Mouse (Mus musculus): Measurements from ENCODE around the gene Adamts14. TPM values are rescaled to one million over a fixed set of nuclear protein-coding genes. Genes with fewer than 3 reads are reported as not detected.

Gene Adamts14
- polyA plus RNA-seq, 1 experiment from 2014 or later, result 0.07 TPM

DNA sequence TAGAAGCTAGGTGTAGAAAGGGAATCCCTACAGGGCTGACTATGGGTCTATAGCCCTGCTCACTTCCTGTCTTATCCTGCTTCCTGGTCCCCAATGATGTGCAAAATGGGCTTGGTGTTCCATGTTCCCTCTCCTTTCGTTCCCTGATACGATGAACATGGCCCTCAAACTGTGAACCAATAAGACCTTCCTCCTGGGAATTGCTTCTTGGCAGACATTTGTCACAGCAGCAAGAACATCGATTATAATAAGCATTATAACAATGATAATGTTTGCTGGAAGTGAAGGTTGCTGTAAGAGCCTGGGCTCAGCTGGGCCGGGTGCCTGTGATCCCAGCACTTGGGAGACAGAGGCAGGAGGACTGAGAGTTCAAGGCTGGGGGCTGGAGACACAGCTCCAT is 11.1 kb upstream of the Adamts14 start:
- no peak overlapping the region for H3K9ac ChIP-seq (replicated peaks; ENCODE audit: low read depth, low read length)
- H3K4me1 ChIP-seq (ENCODE audit: control insufficient read depth, insufficient read depth, low read length), result no peaks in the 10 kb centered on the region
- 90% methylated on average over 4 of the region's 4 CpGs for WGBS
- no peaks in the 10 kb centered on the region for H3K9me3 ChIP-seq (ENCODE audit: control insufficient read depth, low read length)
- no peaks in the 10 kb centered on the region for H3K27me3 ChIP-seq (ENCODE audit: control insufficient read depth, insufficient read depth, low read length)
- H3K36me3 ChIP-seq (ENCODE audit: control insufficient read depth, insufficient read depth, low read length), result no peaks in the 10 kb centered on the region
- H3K4me2 ChIP-seq (ENCODE audit: low read depth, low read length), result no peak overlapping the region
- H3K4me3 ChIP-seq (ENCODE audit: low read depth, low read length), result no peak overlapping the region
- H3K27ac ChIP-seq (ENCODE audit: low read depth, low read length), result no peak overlapping the region
- ATAC-seq (ENCODE audit: low read depth), result no peak

GRCm38 (mm10) chr10:61281115-61281514 is 7.9 kb upstream of the Adamts14 start:
- Histone ChIP-seq H3K27me3 (ENCODE audit: control insufficient read depth, insufficient read depth, low read length) (no peaks in the 10 kb centered on the region), H3K36me3 (ENCODE audit: control insufficient read depth, insufficient read depth, low read length) (no peaks in the 10 kb centered on the region), H3K9ac (replicated peaks; ENCODE audit: low read depth, low read length) (no peak overlapping the region), H3K4me3 (ENCODE audit: low read depth, low read length) (no peak overlapping the region), H3K4me2 (ENCODE audit: low read depth, low read length) (no peak overlapping the region), H3K9me3 (ENCODE audit: control insufficient read depth, low read length) (no peaks in the 10 kb centered on the region), H3K4me1 (ENCODE audit: control insufficient read depth, insufficient read depth, low read length) (no peaks in the 10 kb centered on the region), H3K27ac (ENCODE audit: low read depth, low read length) (no peak overlapping the region)
- 88% methylated on average over 5 of the region's 5 CpGs for WGBS
- ATAC-seq (ENCODE audit: low read depth), result no peak

DNA sequence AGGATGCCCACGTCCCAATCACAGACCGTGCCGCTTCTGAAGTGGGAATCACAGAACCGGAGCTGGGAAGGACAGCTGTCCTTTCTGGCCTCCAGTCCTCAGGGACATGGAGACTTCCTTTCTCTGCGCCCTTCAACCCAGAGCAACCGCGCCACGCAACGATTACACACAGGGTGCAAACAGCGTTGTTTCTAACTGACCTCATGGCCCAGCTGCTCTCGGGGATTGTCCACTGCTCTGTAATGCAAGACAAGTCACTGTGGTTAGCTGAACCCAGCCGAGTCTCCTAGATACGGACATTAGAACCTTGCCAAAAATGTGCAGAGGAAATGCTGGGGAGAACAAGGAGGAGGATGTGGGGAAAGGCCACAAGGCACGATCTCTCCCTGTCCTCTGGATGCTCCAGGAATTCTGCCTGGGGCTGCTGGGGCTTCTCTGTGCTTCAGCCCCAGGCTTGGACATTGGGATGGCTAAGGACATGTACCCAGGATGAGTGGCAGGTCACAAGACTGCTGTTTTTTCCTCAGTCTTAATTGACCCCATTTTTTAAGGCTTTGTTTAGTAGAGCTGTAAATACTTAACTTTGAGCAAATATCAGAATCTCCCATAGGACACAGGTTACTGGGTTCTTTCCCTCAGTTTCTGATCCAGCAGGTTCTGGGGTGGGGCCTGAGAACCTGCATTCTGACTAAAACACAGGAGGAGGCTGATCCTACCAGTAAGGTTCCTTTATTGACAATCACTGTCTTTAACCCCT is 4.9 kb upstream of the Adamts14 start:
- ATAC-seq (ENCODE audit: low read depth), result no peak
- Histone ChIP-seq H3K4me1 (ENCODE audit: control insufficient read depth, insufficient read depth, low read length) (0 out of 2 replicates have a peak, but pooled peaks cover 2% of the 10 kb centered on the region), H3K27me3 (ENCODE audit: control insufficient read depth, insufficient read depth, low read length) (0 out of 2 replicates have a peak, but pooled peaks cover 3% of the 10 kb centered on the region), H3K4me3 (ENCODE audit: low read depth, low read length) (no peak overlapping the region), H3K9ac (replicated peaks; ENCODE audit: low read depth, low read length) (no peak overlapping the region), H3K4me2 (ENCODE audit: low read depth, low read length) (no peak overlapping the region), H3K27ac (ENCODE audit: low read depth, low read length) (no peak overlapping the region), H3K36me3 (ENCODE audit: control insufficient read depth, insufficient read depth, low read length) (no peaks in the 10 kb centered on the region), H3K9me3 (ENCODE audit: control insufficient read depth, low read length) (no peaks in the 10 kb centered on the region)
- WGBS, result 68% methylated on average over 14 of the region's 14 CpGs

DNA sequence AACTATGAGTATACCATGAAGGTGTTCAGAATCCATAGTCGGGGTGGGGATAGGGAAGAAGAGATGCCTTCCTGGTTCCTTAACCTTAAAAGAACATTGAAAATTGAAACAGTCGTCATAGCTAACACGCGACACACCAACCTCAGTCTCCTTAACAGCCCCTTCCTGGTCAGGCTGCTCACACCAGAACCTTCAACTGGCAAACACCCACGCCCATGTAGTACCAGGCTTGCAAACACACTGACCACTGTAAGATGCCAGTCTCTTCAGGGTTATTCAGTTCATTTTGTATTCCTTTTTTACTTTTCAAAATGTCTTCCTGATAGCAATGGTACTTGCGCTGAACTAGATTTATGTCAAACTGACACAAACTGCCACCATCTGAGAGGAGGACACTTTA is 3.8 kb upstream of the Adamts14 start:
- no peak overlapping the region for H3K9ac ChIP-seq (replicated peaks; ENCODE audit: low read depth, low read length)
- no peak overlapping the region for H3K4me3 ChIP-seq (ENCODE audit: low read depth, low read length)
- 0 out of 2 replicates have a peak, but pooled peaks cover 4% of the 10 kb centered on the region for H3K4me1 ChIP-seq (ENCODE audit: control insufficient read depth, insufficient read depth, low read length)
- H3K9me3 ChIP-seq (ENCODE audit: control insufficient read depth, low read length), result no peaks in the 10 kb centered on the region
- no peak overlapping the region for H3K27ac ChIP-seq (ENCODE audit: low read depth, low read length)
- ATAC-seq (ENCODE audit: low read depth), result no peak
- peaks cover 7% of the 10 kb centered on the region; the same call in 1 of the 2 replicates for H3K27me3 ChIP-seq (ENCODE audit: control insufficient read depth, insufficient read depth, low read length)
- WGBS, result 92% methylated on average over 6 of the region's 6 CpGs
- H3K36me3 ChIP-seq (ENCODE audit: control insufficient read depth, insufficient read depth, low read length), result no peaks in the 10 kb centered on the region
- H3K4me2 ChIP-seq (ENCODE audit: low read depth, low read length), result no peak overlapping the region

DNA sequence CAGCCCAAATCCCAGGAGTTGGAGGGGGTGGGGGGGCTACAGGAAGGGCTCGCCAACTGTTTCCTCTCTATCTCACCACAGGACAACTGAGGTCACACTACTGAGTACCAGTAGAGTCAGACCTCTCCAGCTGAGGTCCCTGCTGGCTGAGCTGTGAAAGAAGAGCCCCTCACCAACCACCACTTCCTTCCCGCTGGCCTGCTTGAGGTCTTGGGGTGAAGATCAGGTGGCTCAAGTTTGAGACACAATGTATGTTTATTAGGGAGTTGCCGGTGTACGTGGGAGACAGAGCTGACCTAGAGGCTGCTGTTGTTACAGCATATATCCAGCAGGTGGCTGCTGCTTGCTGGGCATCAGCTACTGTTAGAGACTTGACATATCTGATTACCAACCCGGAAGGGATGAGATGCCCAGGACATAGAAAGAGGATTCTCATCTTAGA is 2.5 kb upstream of the Adamts14 start:
- Histone ChIP-seq H3K4me2 (ENCODE audit: low read depth, low read length) (no peak overlapping the region), H3K36me3 (ENCODE audit: control insufficient read depth, insufficient read depth, low read length) (no peaks in the 10 kb centered on the region), H3K27me3 (ENCODE audit: control insufficient read depth, insufficient read depth, low read length) (peaks cover 11% of the 10 kb centered on the region; the same call in 1 of the 2 replicates), H3K27ac (ENCODE audit: low read depth, low read length) (no peak overlapping the region), H3K9me3 (ENCODE audit: control insufficient read depth, low read length) (no peaks in the 10 kb centered on the region), H3K9ac (replicated peaks; ENCODE audit: low read depth, low read length) (no peak overlapping the region), H3K4me3 (ENCODE audit: low read depth, low read length) (no peak overlapping the region), H3K4me1 (ENCODE audit: control insufficient read depth, insufficient read depth, low read length) (0 out of 2 replicates have a peak, but pooled peaks cover 4% of the 10 kb centered on the region)
- peak; percentile 53 for ATAC-seq (ENCODE audit: low read depth)
- WGBS, result 6% methylated on average over 5 of the region's 5 CpGs

- Histone ChIP-seq H3K4me3 (ENCODE audit: low read depth, low read length) (no peak overlapping the region), H3K9me3 (ENCODE audit: control insufficient read depth, low read length) (no peaks in the 10 kb centered on the region), H3K27ac (ENCODE audit: low read depth, low read length) (no peak overlapping the region), H3K4me2 (ENCODE audit: low read depth, low read length) (no peak overlapping the region), H3K27me3 (ENCODE audit: control insufficient read depth, insufficient read depth, low read length) (peaks cover 11% of the 10 kb centered on the region; the same call in 1 of the 2 replicates), H3K36me3 (ENCODE audit: control insufficient read depth, insufficient read depth, low read length) (no peaks in the 10 kb centered on the region), H3K4me1 (ENCODE audit: control insufficient read depth, insufficient read depth, low read length) (0 out of 2 replicates have a peak, but pooled peaks cover 4% of the 10 kb centered on the region), H3K9ac (replicated peaks; ENCODE audit: low read depth, low read length) (no peak overlapping the region)
- no peak for ATAC-seq (ENCODE audit: low read depth)
- WGBS, result 76% methylated on average over 2 of the region's 2 CpGs
Measured at GRCm38 (mm10) chr10:61274532-61274931, 1.3 kb upstream of the Adamts14 start.

- Histone ChIP-seq H3K9ac (replicated peaks; ENCODE audit: low read depth, low read length) (peak overlapping the region; percentile 50; the same call in 1 of the 2 replicates), H3K4me2 (ENCODE audit: low read depth, low read length) (peak overlapping the region; percentile 89; the same call in 1 of the 2 replicates), H3K4me1 (ENCODE audit: control insufficient read depth, insufficient read depth, low read length) (0 out of 2 replicates have a peak, but pooled peaks cover 4% of the 10 kb centered on the region), H3K27me3 (ENCODE audit: control insufficient read depth, insufficient read depth, low read length) (peaks cover 11% of the 10 kb centered on the region; the same call in 1 of the 2 replicates), H3K36me3 (ENCODE audit: control insufficient read depth, insufficient read depth, low read length) (no peaks in the 10 kb centered on the region), H3K4me3 (ENCODE audit: low read depth, low read length) (peak overlapping the region; percentile 47), H3K9me3 (ENCODE audit: control insufficient read depth, low read length) (no peaks in the 10 kb centered on the region), H3K27ac (ENCODE audit: low read depth, low read length) (no peak overlapping the region)
- ATAC-seq (ENCODE audit: low read depth), result peak; percentile 7; the same call in 1 of the 2 replicates
- 45% methylated on average over 7 of the region's 7 CpGs for WGBS
Measured at GRCm38 (mm10) chr10:61273844-61274215, 592 bp upstream of the Adamts14 start.

DNA sequence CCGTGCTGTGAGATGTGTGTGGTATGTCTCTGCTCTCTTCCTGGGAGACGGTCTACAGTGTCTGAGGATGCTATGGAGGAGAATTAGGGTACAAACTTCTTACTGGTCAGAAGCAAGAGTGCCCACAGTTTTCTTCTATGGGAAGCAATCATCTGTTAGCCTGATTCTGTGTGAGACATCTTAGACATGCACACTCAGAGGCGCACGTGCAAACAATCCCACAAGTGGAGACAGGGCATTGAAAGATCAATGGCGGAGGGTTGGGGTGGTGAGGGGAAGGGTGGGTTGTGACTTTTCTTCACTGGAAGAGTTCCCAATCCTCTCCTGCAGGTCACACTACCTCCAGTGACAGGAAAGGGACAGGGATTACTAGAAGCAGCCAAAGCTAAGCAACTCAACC is 607 bp downstream of the Adamts14 start:
- H3K36me3 ChIP-seq (ENCODE audit: control insufficient read depth, insufficient read depth, low read length), result no peaks in the 10 kb centered on the region
- no peaks in the 10 kb centered on the region for H3K9me3 ChIP-seq (ENCODE audit: control insufficient read depth, low read length)
- WGBS, result 47% methylated on average over 5 of the region's 5 CpGs
- H3K4me2 ChIP-seq (ENCODE audit: low read depth, low read length), result peak overlapping the region; percentile 89
- peak overlapping the region; percentile 50 for H3K9ac ChIP-seq (replicated peaks; ENCODE audit: low read depth, low read length)
- H3K27ac ChIP-seq (ENCODE audit: low read depth, low read length), result no peak overlapping the region
- peaks cover 11% of the 10 kb centered on the region; the same call in 1 of the 2 replicates for H3K27me3 ChIP-seq (ENCODE audit: control insufficient read depth, insufficient read depth, low read length)
- 0 out of 2 replicates have a peak, but pooled peaks cover 4% of the 10 kb centered on the region for H3K4me1 ChIP-seq (ENCODE audit: control insufficient read depth, insufficient read depth, low read length)
- H3K4me3 ChIP-seq (ENCODE audit: low read depth, low read length), result peak overlapping the region; percentile 47
- ATAC-seq (ENCODE audit: low read depth), result no peak

- no peak for ATAC-seq (ENCODE audit: low read depth)
- H3K9me3 ChIP-seq (ENCODE audit: control insufficient read depth, low read length), result no peaks in the 10 kb centered on the region
- WGBS, result 49% methylated on average over 8 of the region's 8 CpGs
- H3K27ac ChIP-seq (ENCODE audit: low read depth, low read length), result no peak overlapping the region
- H3K36me3 ChIP-seq (ENCODE audit: control insufficient read depth, insufficient read depth, low read length), result no peaks in the 10 kb centered on the region
- H3K4me3 ChIP-seq (ENCODE audit: low read depth, low read length), result no peak overlapping the region
- no peak overlapping the region for H3K4me2 ChIP-seq (ENCODE audit: low read depth, low read length)
- H3K27me3 ChIP-seq (ENCODE audit: control insufficient read depth, insufficient read depth, low read length), result peaks cover 11% of the 10 kb centered on the region; the same call in 1 of the 2 replicates
- H3K4me1 ChIP-seq (ENCODE audit: control insufficient read depth, insufficient read depth, low read length), result 0 out of 2 replicates have a peak, but pooled peaks cover 4% of the 10 kb centered on the region
- H3K9ac ChIP-seq (replicated peaks; ENCODE audit: low read depth, low read length), result no peak overlapping the region
Measured at GRCm38 (mm10) chr10:61272089-61272626, 1.1 kb downstream of the Adamts14 start.

All from neural tube, embryonic 14.5 days (tissue).